Mouse (Mus musculus): ENCODE data around the gene Scg2.
A peak's percentile ranks its signal among the peaks of the same experiment; 100 is the strongest.

Gene Scg2

GRCm38 (mm10) chr1:79439609-79440308 lies at the start of gene Scg2:
TSS of gene Scg2 (minus strand) at chr1:79440120.
- Histone ChIP-seq H3K9me3 (ENCODE audit: low read length) (peaks cover 10% of the 10 kb centered on the region; the same call in 1 of the 2 replicates), H3K36me3 (ENCODE audit: insufficient read depth, low read length) (no peaks in the 10 kb centered on the region), H3K4me3 (replicated peaks; ENCODE audit: low read length) (no peak within 1 kb of the TSS), H3K27me3 (ENCODE audit: insufficient read depth, low read length) (peaks cover 2% of the 10 kb centered on the region; the same call in 1 of the 2 replicates), H3K4me1 (replicated peaks; ENCODE audit: low read depth, low read length) (no peaks in the 10 kb centered on the region)
- TF ChIP-seq CTCF (conservative IDR thresholded peaks at IDR 0.05; ENCODE audit: low read length) (no peak; the same call in 1 of the 2 replicates), POU5F1 (IDR thresholded peaks at IDR 0.05; ENCODE audit: borderline replicate concordance, low read length) (no peak), NANOG (IDR thresholded peaks at IDR 0.05; ENCODE audit: borderline replicate concordance, low read length) (no peak)

- Histone ChIP-seq H3K4me3 (replicated peaks; ENCODE audit: low read length) (no peak overlapping the region), H3K9me3 (ENCODE audit: low read length) (peaks cover 13% of the 10 kb centered on the region), H3K4me1 (replicated peaks; ENCODE audit: low read depth, low read length) (no peaks in the 10 kb centered on the region), H3K36me3 (ENCODE audit: insufficient read depth, low read length) (no peaks in the 10 kb centered on the region), H3K27me3 (ENCODE audit: insufficient read depth, low read length) (no peaks in the 10 kb centered on the region)
- TF ChIP-seq POU5F1 (IDR thresholded peaks at IDR 0.05; ENCODE audit: borderline replicate concordance, low read length) (no peak), NANOG (IDR thresholded peaks at IDR 0.05; ENCODE audit: borderline replicate concordance, low read length) (no peak)
These were observed 45.6 kb upstream of the Scg2 start for GRCm38 (mm10) chr1:79485546-79485945.

GRCm38 (mm10) chr1:79470856-79471255 lies 30.9 kb upstream of the Scg2 start:
- Histone ChIP-seq H3K4me3 (replicated peaks; ENCODE audit: low read length) (no peak overlapping the region), H3K9me3 (ENCODE audit: low read length) (no peaks in the 10 kb centered on the region), H3K36me3 (ENCODE audit: insufficient read depth, low read length) (no peaks in the 10 kb centered on the region), H3K4me1 (replicated peaks; ENCODE audit: low read depth, low read length) (no peaks in the 10 kb centered on the region), H3K27me3 (ENCODE audit: insufficient read depth, low read length) (no peaks in the 10 kb centered on the region)
- TF ChIP-seq NANOG (IDR thresholded peaks at IDR 0.05; ENCODE audit: borderline replicate concordance, low read length) = no peak
- TF ChIP-seq POU5F1 (IDR thresholded peaks at IDR 0.05; ENCODE audit: borderline replicate concordance, low read length) = no peak
- TF ChIP-seq CTCF (conservative IDR thresholded peaks at IDR 0.05; ENCODE audit: low read length) = no peak

GRCm38 (mm10) chr1:79469871-79470270 lies 30.0 kb upstream of the Scg2 start:
- no peak for TF ChIP-seq CTCF (conservative IDR thresholded peaks at IDR 0.05; ENCODE audit: low read length)
- no peak for TF ChIP-seq NANOG (IDR thresholded peaks at IDR 0.05; ENCODE audit: borderline replicate concordance, low read length)
- no peak for TF ChIP-seq POU5F1 (IDR thresholded peaks at IDR 0.05; ENCODE audit: borderline replicate concordance, low read length)
- no peaks in the 10 kb centered on the region for H3K36me3 ChIP-seq (ENCODE audit: insufficient read depth, low read length)
- H3K9me3 ChIP-seq (ENCODE audit: low read length) = no peaks in the 10 kb centered on the region
- H3K4me3 ChIP-seq (replicated peaks; ENCODE audit: low read length) = no peak overlapping the region
- H3K4me1 ChIP-seq (replicated peaks; ENCODE audit: low read depth, low read length) = no peaks in the 10 kb centered on the region
- no peaks in the 10 kb centered on the region for H3K27me3 ChIP-seq (ENCODE audit: insufficient read depth, low read length)

- H3K4me3 ChIP-seq (replicated peaks; ENCODE audit: low read length) = no peak overlapping the region
- no peaks in the 10 kb centered on the region for H3K27me3 ChIP-seq (ENCODE audit: insufficient read depth, low read length)
- peaks cover 6% of the 10 kb centered on the region for H3K9me3 ChIP-seq (ENCODE audit: low read length)
- H3K4me1 ChIP-seq (replicated peaks; ENCODE audit: low read depth, low read length) = no peaks in the 10 kb centered on the region
- no peak for TF ChIP-seq NANOG (IDR thresholded peaks at IDR 0.05; ENCODE audit: borderline replicate concordance, low read length)
- TF ChIP-seq POU5F1 (IDR thresholded peaks at IDR 0.05; ENCODE audit: borderline replicate concordance, low read length) = no peak
- TF ChIP-seq CTCF (conservative IDR thresholded peaks at IDR 0.05; ENCODE audit: low read length) = no peak
- no peaks in the 10 kb centered on the region for H3K36me3 ChIP-seq (ENCODE audit: insufficient read depth, low read length)
These were observed 26.7 kb upstream of the Scg2 start for GRCm38 (mm10) chr1:79466585-79466984.

DNA sequence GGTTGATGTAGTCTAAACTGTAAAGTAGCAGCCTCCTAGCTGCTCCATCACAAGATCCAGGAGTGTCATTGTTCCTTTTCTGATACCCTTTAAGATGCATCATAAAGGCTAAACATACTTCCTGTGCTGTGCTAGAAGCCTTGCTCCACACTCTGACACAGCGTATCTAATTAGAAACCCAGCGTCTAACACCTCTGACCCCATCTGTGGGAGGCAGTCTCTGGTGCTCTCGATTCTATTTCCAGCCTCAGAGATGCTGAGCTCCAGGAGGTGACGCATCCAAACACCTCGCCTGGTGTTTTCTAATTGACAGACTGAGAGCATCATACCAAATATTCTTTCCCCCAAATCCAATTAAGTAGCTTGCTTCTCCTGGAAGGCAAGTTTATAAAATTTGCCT lies 18.6 kb upstream of the Scg2 start:
- H3K27me3 ChIP-seq (ENCODE audit: insufficient read depth, low read length) = peaks cover 9% of the 10 kb centered on the region
- H3K36me3 ChIP-seq (ENCODE audit: insufficient read depth, low read length) = no peaks in the 10 kb centered on the region
- H3K9me3 ChIP-seq (ENCODE audit: low read length) = peaks cover 25% of the 10 kb centered on the region
- TF ChIP-seq CTCF (conservative IDR thresholded peaks at IDR 0.05; ENCODE audit: low read length) (no peak), POU5F1 (IDR thresholded peaks at IDR 0.05; ENCODE audit: borderline replicate concordance, low read length) (no peak), NANOG (IDR thresholded peaks at IDR 0.05; ENCODE audit: borderline replicate concordance, low read length) (no peak)
- no peak overlapping the region for H3K4me3 ChIP-seq (replicated peaks; ENCODE audit: low read length)
- H3K4me1 ChIP-seq (replicated peaks; ENCODE audit: low read depth, low read length) = no peaks in the 10 kb centered on the region; the same call in 1 of the 2 replicates

DNA sequence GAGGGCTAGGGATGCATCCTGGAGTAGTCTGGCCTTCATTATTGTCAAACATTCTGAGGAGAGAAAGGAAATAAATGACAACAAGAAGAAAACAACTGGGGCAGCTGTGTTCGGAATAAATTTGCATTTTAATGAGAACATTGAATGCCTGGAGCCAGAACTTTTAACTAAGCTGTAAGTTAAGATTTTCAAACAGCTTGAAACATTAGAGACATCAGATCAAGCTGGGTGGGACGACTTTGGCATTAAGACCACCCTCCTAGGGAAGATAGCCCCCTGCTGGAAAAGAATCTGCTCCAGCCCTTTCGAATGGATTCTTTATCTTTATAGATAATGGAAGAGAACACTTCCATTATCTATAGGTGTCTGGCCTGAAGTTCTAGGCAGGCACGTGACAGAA lies 14.2 kb upstream of the Scg2 start:
- Histone ChIP-seq H3K36me3 (ENCODE audit: insufficient read depth, low read length) (no peaks in the 10 kb centered on the region), H3K27me3 (ENCODE audit: insufficient read depth, low read length) (peaks cover 9% of the 10 kb centered on the region), H3K4me1 (replicated peaks; ENCODE audit: low read depth, low read length) (no peaks in the 10 kb centered on the region; the same call in none of the 2 replicates), H3K9me3 (ENCODE audit: low read length) (0 out of 2 replicates have a peak, but pooled peaks cover 8% of the 10 kb centered on the region), H3K4me3 (replicated peaks; ENCODE audit: low read length) (no peak overlapping the region)
- TF ChIP-seq NANOG (IDR thresholded peaks at IDR 0.05; ENCODE audit: borderline replicate concordance, low read length) (peak; percentile 93), POU5F1 (IDR thresholded peaks at IDR 0.05; ENCODE audit: borderline replicate concordance, low read length) (no peak), CTCF (conservative IDR thresholded peaks at IDR 0.05; ENCODE audit: low read length) (no peak)

DNA sequence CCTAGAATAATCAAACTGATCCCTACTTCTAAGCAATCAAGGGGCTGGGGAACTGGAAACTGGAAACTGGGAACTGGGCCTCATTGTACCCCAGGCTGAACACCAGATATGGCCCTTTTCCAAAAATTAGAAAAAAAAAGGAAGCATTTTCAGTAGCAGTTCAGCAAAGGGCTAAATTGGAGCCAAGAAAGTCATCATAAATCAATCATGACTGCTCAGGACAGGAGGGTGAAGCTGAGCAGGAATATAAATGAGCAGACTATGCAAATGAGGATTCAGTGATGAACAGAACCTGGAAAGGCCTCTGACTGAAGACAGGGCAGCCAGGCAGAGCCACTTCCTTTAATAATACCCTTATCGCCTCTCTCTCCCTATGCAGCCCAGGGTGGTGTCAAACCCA lies 12.4 kb upstream of the Scg2 start:
- no peak overlapping the region for H3K4me3 ChIP-seq (replicated peaks; ENCODE audit: low read length)
- H3K4me1 ChIP-seq (replicated peaks; ENCODE audit: low read depth, low read length) = no peaks in the 10 kb centered on the region; the same call in none of the 2 replicates
- H3K36me3 ChIP-seq (ENCODE audit: insufficient read depth, low read length) = no peaks in the 10 kb centered on the region
- 0 out of 2 replicates have a peak, but pooled peaks cover 8% of the 10 kb centered on the region for H3K9me3 ChIP-seq (ENCODE audit: low read length)
- H3K27me3 ChIP-seq (ENCODE audit: insufficient read depth, low read length) = peaks cover 9% of the 10 kb centered on the region
- TF ChIP-seq NANOG (IDR thresholded peaks at IDR 0.05; ENCODE audit: borderline replicate concordance, low read length) (no peak), POU5F1 (IDR thresholded peaks at IDR 0.05; ENCODE audit: borderline replicate concordance, low read length) (no peak), CTCF (conservative IDR thresholded peaks at IDR 0.05; ENCODE audit: low read length) (no peak)

Measured in E14TG2a.4 (cell line).